In the genomic region with DNA sequence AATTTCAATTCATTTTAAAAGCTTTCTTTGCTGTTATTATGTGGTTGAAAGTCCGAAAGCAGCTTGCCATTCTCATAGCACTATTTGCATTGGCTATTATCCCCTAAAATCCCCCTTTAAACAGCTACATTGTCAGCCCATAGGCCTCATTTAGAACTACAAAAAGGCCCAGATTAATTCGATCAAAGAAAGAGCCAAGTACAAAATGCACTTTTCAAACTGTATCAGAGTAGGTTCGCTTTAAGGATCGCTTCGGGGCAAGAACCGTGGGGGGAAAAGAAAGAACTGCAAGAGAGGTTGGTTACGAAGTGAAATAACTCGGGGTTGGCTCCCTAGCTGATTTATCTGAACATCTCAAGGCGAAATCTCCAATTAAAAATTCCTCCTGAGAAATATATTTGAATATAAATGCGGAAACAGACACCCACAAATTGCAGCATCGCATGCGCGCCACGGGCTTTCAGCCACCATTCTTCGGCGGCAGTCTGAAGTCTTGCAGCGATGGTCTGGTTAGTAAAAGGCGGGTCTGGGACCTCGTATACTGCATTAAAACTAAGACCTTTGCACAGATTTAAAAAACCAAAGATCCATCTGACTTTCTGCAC, we compare ENCODE assay signal across 7 mouse cellular contexts. TPM values are rescaled to one million over a fixed set of nuclear protein-coding genes. Genes with fewer than 3 reads are reported as not detected.
DNase-seq lines count a peak whose midpoint lies in the region; ATAC-seq lines count a peak whose summit lies in the region.

No protein-coding gene starts in this region.

- no peak for DNase-seq in lung, postnatal 36 days
- peak; percentile 57 for DNase-seq in embryonic facial prominence, embryonic 10.5 days (ENCODE audit: low spot score)
- DNase-seq in hindbrain, embryonic 11.5 days (ENCODE audit: low spot score) = peak; percentile 63
- DNase-seq in urinary bladder, postnatal 4 days (ENCODE audit: low spot score in 2 of 2) = no peak

- no peaks in the 10 kb centered on the region for H3K36me3 ChIP-seq in lung, embryonic 16.5 days (ENCODE audit: control insufficient read depth, insufficient read depth, low read length)
- no peaks in the 10 kb centered on the region for H3K36me3 ChIP-seq in embryonic facial prominence, embryonic 10.5 days (replicated peaks)
- H3K36me3 ChIP-seq in hindbrain, embryonic 11.5 days (ENCODE audit: control insufficient read depth, insufficient read depth, low read length) = no peaks in the 10 kb centered on the region

- no peak for ATAC-seq in lung, embryonic 16.5 days (ENCODE audit: low read depth)
- ATAC-seq in hindbrain, embryonic 11.5 days (ENCODE audit: low FRiP score) = peak; percentile 59; the same call in 1 of the 2 replicates
- ATAC-seq in megakaryocyte-erythroid progenitor cell, adult 5-6 weeks (replicated peaks; ENCODE audit: low FRiP score, low TSS enrichment, poor library complexity, severe bottlenecking) = peak; percentile 80
- no peak for ATAC-seq in erythroid progenitor cell, adult 5-6 weeks (replicated peaks; ENCODE audit: low FRiP score, poor library complexity, severe bottlenecking)

- H3K4me2 ChIP-seq in lung, embryonic 16.5 days (ENCODE audit: low read depth, low read length) = peak overlapping the region; percentile 67
- peak overlapping the region; percentile 46 for H3K4me2 ChIP-seq in hindbrain, embryonic 11.5 days (replicated peaks; ENCODE audit: low read depth, low read length)

- peak overlapping the region; percentile 45 for H3K4me3 ChIP-seq in lung, embryonic 16.5 days (ENCODE audit: low read length)
- H3K4me3 ChIP-seq in embryonic facial prominence, embryonic 10.5 days = peak overlapping the region; percentile 59
- H3K4me3 ChIP-seq in hindbrain, embryonic 11.5 days (ENCODE audit: low read depth, low read length) = peak overlapping the region; percentile 41

- 0 out of 2 replicates have a peak, but pooled peaks cover 5% of the 10 kb centered on the region for H3K4me1 ChIP-seq in lung, embryonic 16.5 days (replicated peaks; ENCODE audit: control insufficient read depth, insufficient read depth, low read length)
- H3K4me1 ChIP-seq in embryonic facial prominence, embryonic 10.5 days = no peaks in the 10 kb centered on the region
- H3K4me1 ChIP-seq in hindbrain, embryonic 11.5 days (replicated peaks; ENCODE audit: control insufficient read depth, insufficient read depth, low read length) = no peaks in the 10 kb centered on the region

- peaks cover 20% of the 10 kb centered on the region for H3K27me3 ChIP-seq in lung, embryonic 16.5 days (ENCODE audit: control insufficient read depth, insufficient read depth, low read depth, low read length)
- H3K27me3 ChIP-seq in embryonic facial prominence, embryonic 10.5 days (replicated peaks; ENCODE audit: low read depth, poor library complexity, severe bottlenecking) = peaks cover 58% of the 10 kb centered on the region
- peaks cover 3% of the 10 kb centered on the region; the same call in 1 of the 2 replicates for H3K27me3 ChIP-seq in hindbrain, embryonic 11.5 days (ENCODE audit: control insufficient read depth, insufficient read depth, low read length)

- no peak overlapping the region for H3K27ac ChIP-seq in lung, embryonic 16.5 days (ENCODE audit: low read length)
- H3K27ac ChIP-seq in embryonic facial prominence, embryonic 10.5 days (replicated peaks) = peak overlapping the region; percentile 78
- no peak overlapping the region for H3K27ac ChIP-seq in hindbrain, embryonic 11.5 days (ENCODE audit: low read depth, low read length)

- WGBS in lung, embryonic 16.5 days = 4% methylated on average over 19 of the region's 19 CpGs
- 1% methylated on average over 19 of the region's 19 CpGs for WGBS in embryonic facial prominence, embryonic 10.5 days
- 1% methylated on average over 19 of the region's 19 CpGs for WGBS in hindbrain, embryonic 11.5 days

- 0 out of 2 replicates have a peak, but pooled peaks cover 4% of the 10 kb centered on the region for H3K9me3 ChIP-seq in lung, embryonic 16.5 days (ENCODE audit: control insufficient read depth, low read length)
- H3K9me3 ChIP-seq in embryonic facial prominence, embryonic 10.5 days = 0 out of 2 replicates have a peak, but pooled peaks cover 6% of the 10 kb centered on the region
- H3K9me3 ChIP-seq in hindbrain, embryonic 11.5 days (ENCODE audit: control insufficient read depth, low read length) = 0 out of 2 replicates have a peak, but pooled peaks cover 3% of the 10 kb centered on the region

- H3K9ac ChIP-seq in lung, embryonic 16.5 days (ENCODE audit: low read length) = no peak overlapping the region
- H3K9ac ChIP-seq in hindbrain, embryonic 11.5 days (ENCODE audit: low read depth, low read length) = peak overlapping the region; percentile 68

RNA-seq across cellular contexts. Expression of a gene that starts 0.8 kb away (rescaled TPM):
- 18.0 and 18.9 TPM in 2 replicates for polyA plus RNA-seq in lung, embryonic 16.5 days (2015; fragmentation: Nextera tagmentation; extraction: Ambion mirVana)
- polyA plus RNA-seq in embryonic facial prominence, embryonic 10.5 days (2016; fragmentation: Nextera tagmentation; extraction: Ambion mirVana) = 16.9 and 17.8 TPM in 2 replicates
- polyA plus RNA-seq in hindbrain, embryonic 11.5 days (2014; fragmentation: Nextera tagmentation; extraction: Ambion mirVana) = 25.2 and 32.2 TPM in 2 replicates
- 73.2 and 81.9 TPM in 2 replicates for total RNA-seq in megakaryocyte-erythroid progenitor cell, adult 5-6 weeks (2014; fragmentation: Nextera tagmentation)
- 112 and 158 TPM in 2 replicates for total RNA-seq in megakaryocyte-erythroid progenitor cell, adult 5-6 weeks (2017)
- 92.2 and 116 TPM in 2 replicates for total RNA-seq in erythroid progenitor cell, adult 5-6 weeks (2015; ENCODE audit: low replicate concordance)
- total RNA-seq in erythroid progenitor cell, adult 5-6 weeks (2017; ENCODE audit: low replicate concordance) = 92.7 and 100 TPM in 2 replicates

RNA-seq across cellular contexts. Expression of a gene that starts 26.4 kb away (rescaled TPM):
- 342 and 379 TPM in 2 replicates for polyA plus RNA-seq in lung, embryonic 16.5 days (2015; fragmentation: Nextera tagmentation; extraction: Ambion mirVana)
- 265 and 287 TPM in 2 replicates for polyA plus RNA-seq in embryonic facial prominence, embryonic 10.5 days (2016; fragmentation: Nextera tagmentation; extraction: Ambion mirVana)
- polyA plus RNA-seq in hindbrain, embryonic 11.5 days (2014; fragmentation: Nextera tagmentation; extraction: Ambion mirVana) = 271 and 322 TPM in 2 replicates
- 74.2 and 89.2 TPM in 2 replicates for total RNA-seq in megakaryocyte-erythroid progenitor cell, adult 5-6 weeks (2014; fragmentation: Nextera tagmentation)
- 43.2 and 45.6 TPM in 2 replicates for total RNA-seq in megakaryocyte-erythroid progenitor cell, adult 5-6 weeks (2017)
- total RNA-seq in erythroid progenitor cell, adult 5-6 weeks (2015; ENCODE audit: low replicate concordance) = 262 and 308 TPM in 2 replicates
- 208 and 225 TPM in 2 replicates for total RNA-seq in erythroid progenitor cell, adult 5-6 weeks (2017; ENCODE audit: low replicate concordance)

RNA-seq across cellular contexts. Expression of a gene that starts 30.6 kb away (rescaled TPM):
- polyA plus RNA-seq in lung, embryonic 16.5 days (2015; fragmentation: Nextera tagmentation; extraction: Ambion mirVana) = 0.08 TPM in 1 of 2 replicates, not detected in the other
- polyA plus RNA-seq in embryonic facial prominence, embryonic 10.5 days (2016; fragmentation: Nextera tagmentation; extraction: Ambion mirVana) = 0.08 TPM in 1 of 2 replicates, not detected in the other
- not detected in 2 replicates for polyA plus RNA-seq in hindbrain, embryonic 11.5 days (2014; fragmentation: Nextera tagmentation; extraction: Ambion mirVana)
- total RNA-seq in megakaryocyte-erythroid progenitor cell, adult 5-6 weeks (2014; fragmentation: Nextera tagmentation) = 0.32 and 0.48 TPM in 2 replicates
- not detected in 2 replicates for total RNA-seq in megakaryocyte-erythroid progenitor cell, adult 5-6 weeks (2017)
- total RNA-seq in erythroid progenitor cell, adult 5-6 weeks (2015; ENCODE audit: low replicate concordance) = not detected in 2 replicates
- total RNA-seq in erythroid progenitor cell, adult 5-6 weeks (2017; ENCODE audit: low replicate concordance) = 0.39 TPM in 1 of 2 replicates, not detected in the other

RNA-seq across cellular contexts. Expression of a gene that starts 31.2 kb away (rescaled TPM):
- polyA plus RNA-seq in lung, embryonic 16.5 days (2015; fragmentation: Nextera tagmentation; extraction: Ambion mirVana) = 11.3 and 12.3 TPM in 2 replicates
- 10.2 and 11.3 TPM in 2 replicates for polyA plus RNA-seq in embryonic facial prominence, embryonic 10.5 days (2016; fragmentation: Nextera tagmentation; extraction: Ambion mirVana)
- polyA plus RNA-seq in hindbrain, embryonic 11.5 days (2014; fragmentation: Nextera tagmentation; extraction: Ambion mirVana) = 6.3 and 7.0 TPM in 2 replicates
- 4.2 and 4.3 TPM in 2 replicates for total RNA-seq in megakaryocyte-erythroid progenitor cell, adult 5-6 weeks (2014; fragmentation: Nextera tagmentation)
- total RNA-seq in megakaryocyte-erythroid progenitor cell, adult 5-6 weeks (2017) = 10.4 and 12.1 TPM in 2 replicates
- 7.1 and 9.7 TPM in 2 replicates for total RNA-seq in erythroid progenitor cell, adult 5-6 weeks (2015; ENCODE audit: low replicate concordance)
- 14.7 and 18.7 TPM in 2 replicates for total RNA-seq in erythroid progenitor cell, adult 5-6 weeks (2017; ENCODE audit: low replicate concordance)

RNA-seq across cellular contexts. Expression of a gene that starts 52.2 kb away (rescaled TPM):
- polyA plus RNA-seq in lung, embryonic 16.5 days (2015; fragmentation: Nextera tagmentation; extraction: Ambion mirVana) = not detected in 2 replicates
- 0.12 TPM in 1 of 2 replicates, not detected in the other for polyA plus RNA-seq in embryonic facial prominence, embryonic 10.5 days (2016; fragmentation: Nextera tagmentation; extraction: Ambion mirVana)
- polyA plus RNA-seq in hindbrain, embryonic 11.5 days (2014; fragmentation: Nextera tagmentation; extraction: Ambion mirVana) = not detected in 2 replicates
- not detected in 2 replicates for total RNA-seq in megakaryocyte-erythroid progenitor cell, adult 5-6 weeks (2014; fragmentation: Nextera tagmentation)
- total RNA-seq in megakaryocyte-erythroid progenitor cell, adult 5-6 weeks (2017) = not detected in 2 replicates
- not detected in 2 replicates for total RNA-seq in erythroid progenitor cell, adult 5-6 weeks (2015; ENCODE audit: low replicate concordance)
- not detected in 2 replicates for total RNA-seq in erythroid progenitor cell, adult 5-6 weeks (2017; ENCODE audit: low replicate concordance)

Comparison
In these comparisons a context has a peak if more than half of its experiments do, and no peak if none do; other contexts are left out.
1. ATAC-seq: peak in hindbrain, embryonic 11.5 days (single experiment) and megakaryocyte-erythroid progenitor cell, adult 5-6 weeks (single experiment); none in lung, embryonic 16.5 days (single experiment) and erythroid progenitor cell, adult 5-6 weeks (single experiment).
2. DNase-seq: peak in embryonic facial prominence, embryonic 10.5 days (single experiment) and hindbrain, embryonic 11.5 days (single experiment); none in lung, postnatal 36 days (single experiment) and urinary bladder, postnatal 4 days (0 of 2).
3. Peak in every context shown above with its lines, with median percentiles within 50 percentile points of each other: H3K4me3 ChIP-seq.